Mouse (Mus musculus): Measurements from ENCODE around the gene Hspb8. TPM values are rescaled to one million over a fixed set of nuclear protein-coding genes. Genes with fewer than 3 reads are reported as not detected.

Hspb8 gene
- polyA plus RNA-seq, 1 experiment from 2014 or later = 4.5 TPM

DNA sequence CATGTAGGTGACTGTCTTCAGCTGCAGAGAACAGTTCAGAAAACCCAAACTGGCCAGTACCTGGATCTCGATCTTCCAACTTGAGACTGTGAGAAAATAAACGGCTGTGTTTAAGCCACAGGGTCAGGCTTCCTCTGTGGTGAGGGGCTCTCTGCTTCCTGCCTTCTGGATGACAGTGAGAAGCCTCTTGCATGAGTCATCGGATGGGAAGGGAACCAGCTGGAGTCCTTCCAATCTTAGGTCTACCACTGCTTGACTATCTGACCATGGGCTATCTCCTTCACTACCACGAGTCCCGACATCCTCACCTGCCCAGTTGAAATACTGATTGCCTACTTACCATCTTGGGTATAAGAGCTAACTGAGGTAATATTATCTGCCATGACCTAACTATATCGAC, 40.9 kb downstream of the Hspb8 start:
- no peak overlapping the region for H3K9ac ChIP-seq
- WGBS = 88% methylated on average over 6 of the region's 6 CpGs
- H3K27ac ChIP-seq = no peak overlapping the region
- H3K27me3 ChIP-seq = 0 out of 2 replicates have a peak, but pooled peaks cover 3% of the 10 kb centered on the region
- H3K4me1 ChIP-seq = peaks cover 16% of the 10 kb centered on the region
- no peak overlapping the region for H3K4me3 ChIP-seq
- ATAC-seq = no peak
- H3K9me3 ChIP-seq (replicated peaks) = no peaks in the 10 kb centered on the region
- no peaks in the 10 kb centered on the region for H3K36me3 ChIP-seq (ENCODE audit: poor library complexity, severe bottlenecking)
- no peak overlapping the region for H3K4me2 ChIP-seq

DNA sequence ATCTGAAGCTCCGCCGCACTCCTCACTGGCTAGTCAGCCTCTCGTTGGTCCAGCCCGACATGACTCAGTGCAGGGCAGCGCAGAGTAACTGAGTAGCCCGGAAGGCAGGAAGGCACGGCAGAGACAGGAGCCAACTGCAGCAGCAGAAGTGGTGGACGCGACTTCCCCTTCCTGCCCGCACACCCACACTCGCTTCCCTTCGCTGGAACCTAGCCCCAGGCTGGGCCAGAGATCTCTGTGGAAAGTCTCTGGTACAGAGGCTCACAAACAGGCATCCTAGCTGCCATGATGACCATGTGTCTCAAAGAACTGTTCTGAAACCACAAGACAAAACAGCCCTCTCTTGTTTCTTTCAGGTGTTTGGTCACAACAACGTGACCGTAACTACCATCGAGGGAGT, 41.4 kb downstream of the Hspb8 start:
- Histone ChIP-seq H3K9me3 (replicated peaks) (no peaks in the 10 kb centered on the region), H3K27me3 (0 out of 2 replicates have a peak, but pooled peaks cover 3% of the 10 kb centered on the region), H3K4me1 (peaks cover 16% of the 10 kb centered on the region), H3K27ac (no peak overlapping the region), H3K4me2 (no peak overlapping the region), H3K4me3 (no peak overlapping the region), H3K36me3 (ENCODE audit: poor library complexity, severe bottlenecking) (no peaks in the 10 kb centered on the region), H3K9ac (no peak overlapping the region)
- ATAC-seq = no peak
- WGBS = 94% methylated on average over 15 of the region's 15 CpGs

DNA sequence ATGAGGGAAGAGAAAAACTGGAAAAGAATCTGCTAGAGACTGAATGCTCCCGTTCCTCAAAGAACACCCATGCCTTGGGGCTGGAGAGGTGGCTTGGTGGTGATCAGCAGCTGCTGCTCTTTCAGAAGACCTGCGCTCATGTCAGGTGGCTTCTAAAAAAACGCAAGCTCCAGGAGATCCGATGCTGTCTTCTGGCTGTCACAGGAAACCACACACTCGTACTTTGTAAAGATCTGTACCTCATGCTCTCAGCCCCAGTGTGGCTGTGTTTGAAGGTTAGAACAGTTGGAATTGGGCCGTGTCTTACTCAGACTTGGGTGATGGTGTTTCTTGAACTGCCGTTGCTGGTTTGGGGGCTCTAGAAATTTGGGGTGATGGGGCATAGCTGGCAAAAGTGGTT, 42.3 kb downstream of the Hspb8 start:
- H3K27me3 ChIP-seq = 0 out of 2 replicates have a peak, but pooled peaks cover 3% of the 10 kb centered on the region
- ATAC-seq = no peak
- H3K36me3 ChIP-seq (ENCODE audit: poor library complexity, severe bottlenecking) = no peaks in the 10 kb centered on the region
- 84% methylated on average over 7 of the region's 7 CpGs for WGBS
- no peak overlapping the region for H3K9ac ChIP-seq
- H3K4me3 ChIP-seq = no peak overlapping the region
- H3K27ac ChIP-seq = no peak overlapping the region
- peaks cover 16% of the 10 kb centered on the region for H3K4me1 ChIP-seq
- H3K9me3 ChIP-seq (replicated peaks) = no peaks in the 10 kb centered on the region
- no peak overlapping the region for H3K4me2 ChIP-seq

DNA sequence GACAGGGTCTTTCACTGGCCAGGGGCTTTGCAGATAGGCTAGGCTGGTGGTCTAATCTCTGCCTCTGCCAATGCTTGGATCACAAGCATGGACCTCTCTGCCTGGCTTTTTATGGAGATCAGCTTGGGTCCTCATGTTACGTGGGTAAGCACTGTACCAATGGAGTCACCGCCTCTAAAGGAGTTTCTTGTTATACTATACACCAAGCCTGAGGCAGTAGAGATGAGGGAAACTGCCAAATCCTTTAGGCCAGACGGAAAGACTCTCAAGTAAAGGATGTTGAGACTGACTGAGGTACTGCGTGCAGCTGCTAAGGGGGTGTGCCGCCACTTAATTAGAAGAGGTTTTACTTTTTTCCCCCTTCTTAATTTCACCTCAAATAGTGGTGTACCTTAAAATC, 43.8 kb downstream of the Hspb8 start:
- no peak for ATAC-seq
- Histone ChIP-seq H3K9ac (no peak overlapping the region), H3K9me3 (replicated peaks) (no peaks in the 10 kb centered on the region), H3K4me3 (no peak overlapping the region), H3K27me3 (0 out of 2 replicates have a peak, but pooled peaks cover 10% of the 10 kb centered on the region), H3K4me1 (peaks cover 16% of the 10 kb centered on the region), H3K27ac (no peak overlapping the region), H3K4me2 (no peak overlapping the region), H3K36me3 (ENCODE audit: poor library complexity, severe bottlenecking) (no peaks in the 10 kb centered on the region)
- 44% methylated on average over 5 of the region's 5 CpGs for WGBS

DNA sequence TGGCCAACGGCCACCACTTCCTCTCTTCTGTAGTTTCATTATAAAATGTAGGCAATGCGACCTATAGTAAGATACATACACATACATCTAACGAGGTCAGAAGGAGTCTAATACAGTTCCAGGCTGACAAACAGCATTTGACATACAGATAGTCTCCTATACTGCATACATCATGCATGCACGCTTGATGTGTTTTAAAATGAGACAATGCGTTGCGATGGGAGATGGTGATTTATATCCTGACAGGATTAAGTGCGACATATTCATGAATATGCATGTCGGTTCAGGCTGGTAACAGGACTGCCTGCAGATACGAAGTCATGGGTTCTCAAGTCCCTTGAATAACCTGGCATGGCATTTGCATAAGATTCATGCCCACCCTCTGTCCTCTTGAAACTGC, 54.7 kb downstream of the Hspb8 start:
- H3K9ac ChIP-seq = no peak overlapping the region
- H3K9me3 ChIP-seq (replicated peaks) = no peaks in the 10 kb centered on the region
- 68% methylated on average over 9 of the region's 9 CpGs for WGBS
- H3K4me1 ChIP-seq = no peaks in the 10 kb centered on the region
- no peak overlapping the region for H3K4me2 ChIP-seq
- no peaks in the 10 kb centered on the region for H3K36me3 ChIP-seq (ENCODE audit: poor library complexity, severe bottlenecking)
- no peak overlapping the region for H3K27ac ChIP-seq
- no peak for ATAC-seq
- H3K4me3 ChIP-seq = no peak overlapping the region
- H3K27me3 ChIP-seq = no peaks in the 10 kb centered on the region

DNA sequence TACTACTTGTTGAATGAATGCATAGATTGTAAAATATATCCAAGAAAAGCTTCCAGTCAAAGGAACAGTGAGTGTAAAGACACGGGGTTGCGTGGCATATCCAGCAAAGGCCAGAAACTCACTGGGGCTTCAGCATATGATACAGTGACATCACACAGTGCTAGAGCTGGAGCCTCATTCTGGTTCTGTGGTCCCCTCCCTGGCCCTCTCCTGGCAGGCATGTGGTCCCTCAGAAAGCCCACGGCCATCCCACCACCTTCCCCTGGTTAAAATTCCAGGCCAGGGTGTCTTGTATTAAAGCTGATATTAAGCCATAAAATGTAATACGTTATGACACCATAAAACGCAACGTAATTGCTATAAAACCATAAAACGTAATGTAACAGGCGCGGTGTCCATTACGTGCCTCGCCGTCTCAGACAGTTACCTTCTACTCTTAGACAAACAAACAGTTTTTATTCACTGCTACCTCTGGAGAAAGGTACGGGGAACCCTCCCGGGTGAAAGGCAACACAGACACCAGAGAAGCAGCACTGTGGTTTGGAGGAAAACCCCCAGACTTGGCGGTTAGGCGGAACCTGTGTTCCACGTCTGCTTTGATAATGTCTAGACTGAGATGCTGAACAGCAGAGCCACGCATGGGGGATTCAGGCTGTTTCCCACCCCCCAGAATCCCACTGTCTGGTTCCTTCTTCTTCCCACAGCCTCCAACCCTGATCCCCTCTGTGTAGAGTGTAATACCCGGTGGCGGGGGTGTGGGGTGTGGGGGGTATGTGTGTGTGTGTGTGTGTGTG, 55.6 kb downstream of the Hspb8 start:
- Histone ChIP-seq H3K27ac (no peak overlapping the region), H3K27me3 (no peaks in the 10 kb centered on the region), H3K4me3 (no peak overlapping the region), H3K9me3 (replicated peaks) (no peaks in the 10 kb centered on the region), H3K9ac (no peak overlapping the region), H3K36me3 (ENCODE audit: poor library complexity, severe bottlenecking) (no peaks in the 10 kb centered on the region), H3K4me2 (no peak overlapping the region), H3K4me1 (no peaks in the 10 kb centered on the region)
- ATAC-seq = no peak
- WGBS = 90% methylated on average over 20 of the region's 20 CpGs

DNA sequence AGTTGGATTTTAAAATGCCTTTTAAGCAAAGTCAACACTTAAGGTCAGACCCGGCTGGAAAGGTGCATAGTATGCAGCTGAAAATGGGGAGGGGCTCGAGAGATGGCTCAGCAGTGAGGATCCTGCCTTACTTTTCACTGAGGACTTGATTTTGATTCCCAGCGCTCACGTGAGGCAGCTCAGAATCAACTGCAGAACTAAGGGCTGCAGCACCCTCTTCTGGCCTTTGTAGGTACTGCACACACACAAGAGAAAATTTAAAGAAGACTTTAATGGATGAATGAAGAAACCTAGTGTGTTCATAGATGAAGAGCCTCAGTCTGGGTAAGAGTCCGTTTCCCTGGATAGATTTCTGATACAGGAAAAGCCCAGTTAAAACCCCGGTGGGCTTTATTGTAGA, 61.3 kb downstream of the Hspb8 start:
- no peak for ATAC-seq
- Histone ChIP-seq H3K4me3 (no peak overlapping the region), H3K36me3 (ENCODE audit: poor library complexity, severe bottlenecking) (no peaks in the 10 kb centered on the region), H3K27ac (no peak overlapping the region), H3K4me1 (no peaks in the 10 kb centered on the region), H3K9ac (no peak overlapping the region), H3K9me3 (replicated peaks) (peaks cover 5% of the 10 kb centered on the region; the same call in 1 of the 2 replicates), H3K27me3 (no peaks in the 10 kb centered on the region), H3K4me2 (no peak overlapping the region)
- WGBS = 76% methylated on average over 6 of the region's 6 CpGs

DNA sequence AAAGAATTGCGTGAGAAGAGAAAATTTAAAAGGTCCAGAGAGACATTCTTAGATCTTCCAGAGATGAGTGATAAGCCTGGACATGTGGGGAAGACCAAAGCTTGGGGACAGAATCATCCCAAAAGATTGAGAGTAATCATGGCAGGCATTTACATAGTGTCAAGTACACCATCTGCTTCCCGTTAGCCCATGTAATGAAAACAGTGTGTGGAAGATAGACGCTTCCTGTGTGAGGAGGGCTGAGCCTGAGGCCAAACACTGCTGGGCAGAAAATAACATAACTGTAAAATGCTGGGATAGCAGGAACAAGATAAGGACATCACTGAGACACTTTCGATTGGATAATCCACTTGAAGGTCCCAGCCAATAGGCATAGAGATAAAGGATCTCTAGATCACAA, 61.9 kb downstream of the Hspb8 start:
- no peak overlapping the region for H3K4me3 ChIP-seq
- H3K4me1 ChIP-seq = no peaks in the 10 kb centered on the region
- no peak overlapping the region for H3K9ac ChIP-seq
- no peak overlapping the region for H3K4me2 ChIP-seq
- no peaks in the 10 kb centered on the region for H3K27me3 ChIP-seq
- H3K36me3 ChIP-seq (ENCODE audit: poor library complexity, severe bottlenecking) = no peaks in the 10 kb centered on the region
- H3K9me3 ChIP-seq (replicated peaks) = peaks cover 5% of the 10 kb centered on the region; the same call in 1 of the 2 replicates
- H3K27ac ChIP-seq = no peak overlapping the region
- ATAC-seq = no peak
- 86% methylated on average over 4 of the region's 4 CpGs for WGBS

Other genes starting within 250 kb of the Hspb8 start
- 0.58 and 1.3 TPM in 2 replicates for gene Ccdc60, start 133.9 kb downstream of the Hspb8 start, polyA plus RNA-seq (2015; fragmentation: Nextera tagmentation; extraction: Ambion mirVana)
- gene Srrm4, start 169.0 kb upstream of the Hspb8 start, polyA plus RNA-seq (2015; fragmentation: Nextera tagmentation; extraction: Ambion mirVana) = 26.3 and 28.5 TPM in 2 replicates

All from forebrain, embryonic 13.5 days (tissue).